Mouse (Mus musculus) NIH3T3 (cell line): Measurements from ENCODE around the gene Alg9.

ENCODE experiments used
- DNase-seq: peaks from one replicate; pipeline ENCODE4 v3.0.0-alpha.2; 2012; ENCODE audit warnings: low read depth

Gene Alg9

DNA sequence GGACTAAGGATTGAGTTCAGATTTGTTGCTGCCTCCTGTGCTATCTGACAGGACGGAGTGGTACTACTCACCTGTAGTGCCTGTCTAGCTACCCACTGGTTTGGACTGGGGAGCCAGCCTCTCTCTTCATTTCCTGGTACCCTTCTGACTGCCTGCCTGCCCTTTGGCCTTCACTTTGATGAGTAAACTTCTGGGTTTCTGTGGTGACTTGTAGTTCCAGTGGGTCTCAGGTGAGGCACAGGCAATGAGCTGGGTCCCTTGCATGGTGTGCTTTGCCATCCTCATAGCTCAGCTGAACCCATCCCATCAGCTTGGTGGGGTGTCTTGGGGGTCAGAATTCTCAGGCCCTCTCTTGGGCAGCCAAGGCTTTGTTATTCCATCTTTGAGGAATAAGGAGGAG, 112.1 kb downstream of the Alg9 start:
- DNase-seq = no peak

DNA sequence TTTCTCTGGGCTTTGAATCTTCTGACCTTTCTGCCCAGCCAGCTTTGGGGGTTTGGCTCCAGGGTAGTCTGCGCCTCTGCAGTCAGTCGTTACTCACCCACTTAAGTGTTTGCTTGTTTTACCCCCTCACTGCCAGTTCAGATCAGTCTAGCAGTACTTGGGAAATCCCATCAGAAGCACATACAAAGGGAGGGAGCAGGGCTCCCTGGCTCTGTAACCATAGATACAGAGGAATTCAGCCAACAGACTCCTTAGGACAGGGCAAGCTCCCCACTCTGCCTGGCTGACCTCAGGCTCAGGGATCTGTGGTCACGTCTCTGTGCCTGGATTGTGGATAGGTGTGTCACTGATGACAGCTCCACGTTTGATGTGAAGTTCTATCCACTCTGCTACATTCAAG, 112.5 kb downstream of the Alg9 start:
- peak; percentile 85 for DNase-seq

DNA sequence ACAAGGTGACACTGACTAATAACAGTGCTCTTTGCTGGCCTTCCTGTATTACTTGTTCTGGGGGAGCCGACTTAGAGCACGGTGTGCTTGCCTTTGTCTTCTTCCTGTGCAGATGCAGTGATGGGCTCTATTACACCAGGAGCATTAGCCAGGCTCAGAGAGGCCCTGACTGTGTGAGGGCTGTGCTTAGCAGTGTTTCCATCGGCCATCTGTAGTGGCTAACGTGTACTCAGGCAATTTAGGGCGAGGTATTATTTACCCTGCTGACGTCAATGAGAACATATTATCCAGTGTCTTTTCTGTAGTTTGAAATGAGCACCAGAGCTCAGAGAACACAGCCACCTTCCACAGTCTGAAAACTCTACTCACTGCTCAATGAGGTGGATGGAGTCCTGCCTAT, 114.4 kb downstream of the Alg9 start:
- no peak for DNase-seq

DNA sequence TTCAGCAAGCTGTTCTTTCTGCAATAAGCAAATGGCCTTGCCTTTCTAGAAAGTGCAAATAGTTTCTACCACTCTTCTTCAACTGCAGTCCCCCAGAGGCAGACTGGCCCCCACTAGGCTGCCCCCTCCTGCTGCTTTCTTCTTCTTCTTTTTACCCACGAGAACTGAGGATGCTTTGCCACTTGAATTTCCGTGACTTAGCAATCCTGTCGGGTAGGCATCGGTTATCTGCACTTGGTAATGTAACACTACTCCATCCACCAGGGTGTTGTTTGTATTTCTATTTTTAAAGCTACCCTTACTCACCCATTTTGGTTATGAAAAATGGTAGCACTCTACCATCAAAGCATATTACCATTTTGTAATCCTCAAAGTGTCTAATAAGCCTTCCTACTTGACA, 115.1 kb downstream of the Alg9 start:
- DNase-seq = no peak

DNA sequence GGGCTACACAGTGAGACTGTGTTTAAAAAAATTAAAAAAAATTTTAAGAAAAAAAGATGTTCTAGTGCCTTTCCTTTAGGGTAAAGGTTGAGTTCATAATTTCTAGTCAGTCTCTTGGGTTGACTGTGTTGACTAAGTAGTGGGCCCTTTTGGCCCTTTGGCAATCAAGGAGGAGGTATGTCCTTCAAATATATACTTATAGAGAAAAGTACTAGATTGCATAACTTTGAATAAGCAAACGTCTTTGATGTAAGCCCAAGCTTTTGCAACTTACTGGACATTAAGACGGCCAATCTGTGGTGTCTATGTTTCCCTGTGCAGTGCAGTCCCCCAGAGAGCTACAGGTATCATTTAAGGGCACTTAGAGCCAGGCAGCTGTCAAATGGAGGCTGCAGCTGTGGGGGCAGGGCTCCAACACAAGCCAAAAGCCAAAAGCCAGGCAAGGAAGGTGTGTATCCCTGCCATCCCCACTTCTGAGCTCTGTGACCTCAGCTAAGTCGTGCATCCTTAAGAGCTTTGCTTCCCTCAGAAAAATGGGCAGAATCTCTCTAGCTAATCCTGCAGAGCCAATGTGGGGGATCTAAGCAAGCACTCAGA, 115.8 kb downstream of the Alg9 start:
- DNase-seq = no peak
